Mouse (Mus musculus) liver, adult 2 months (tissue): ENCODE results near the gene Ankrd23. TPM values are rescaled to one million over a fixed set of nuclear protein-coding genes. Genes with fewer than 3 reads are reported as not detected.

Experiments used
- DNase-seq: peaks from one replicate; pipeline ENCODE4 v3.0.0-alpha.2; 2011; ENCODE audit warnings: low read depth, low spot score; ENCODE audit errors: extremely low read depth
- H3K27ac ChIP-seq: fragments of 200-500 bp; replicated peaks from 2 replicates; pipeline ENCODE4 v1.5.1; 2012; ENCODE audit warnings: low read depth, mild to moderate bottlenecking, control low read depth, inconsistent platforms, low read length; ENCODE audit not compliant: insufficient read depth
- H3K27me3 ChIP-seq: fragments of 200-500 bp; 2 replicates; pipeline ENCODE4 v1.6.1; 2012; ENCODE audit warnings: mild to moderate bottlenecking, moderate library complexity, low read length, inconsistent platforms; ENCODE audit not compliant: control insufficient read depth, insufficient read depth
- H3K36me3 ChIP-seq: fragments of 200-500 bp; 2 replicates; pipeline ENCODE4 v1.6.1; 2012; ENCODE audit warnings: low read length, inconsistent platforms; ENCODE audit not compliant: control insufficient read depth, insufficient read depth
- H3K4me1 ChIP-seq: fragments of 200-500 bp; 2 replicates; pipeline ENCODE4 v1.6.1; 2011; ENCODE audit warnings: low read length; ENCODE audit not compliant: control insufficient read depth, insufficient read depth
- H3K4me3 ChIP-seq: fragments of 200-500 bp; 2 replicates; pipeline ENCODE4 v1.5.1; 2011; ENCODE audit warnings: low read depth, mild to moderate bottlenecking, control low read depth, low read length, moderate library complexity; ENCODE audit not compliant: insufficient read depth
- H3K79me2 ChIP-seq: fragments of 200-500 bp; 2 replicates; pipeline ENCODE4 v1.6.1; 2012; ENCODE audit warnings: inconsistent platforms, mild to moderate bottlenecking, low read length, moderate library complexity; ENCODE audit not compliant: control insufficient read depth, insufficient read depth
- H3K9ac ChIP-seq: fragments of 200-500 bp; 2 replicates; pipeline ENCODE4 v1.6.1; 2012; ENCODE audit warnings: low read depth, mild to moderate bottlenecking, control low read depth, inconsistent platforms, low read length
- CTCF ChIP-seq: fragments of 200-500 bp; IDR thresholded peaks from 2 replicates; pipeline ENCODE4 v1.5.1; 2011; ENCODE audit warnings: low read depth, low read length, control low read depth
- POLR2A ChIP-seq: fragments of 200-500 bp; IDR thresholded peaks from 2 replicates; pipeline ENCODE4 v1.6.1; 2011; ENCODE audit warnings: low read length, control low read depth; ENCODE audit not compliant: insufficient read depth; ENCODE audit errors: extremely low read depth
- WGBS: fragments of 180-500 bp; shearing (Covaris S2); methylation state at CpG from one replicate; pipeline ENCODE4 v1.1.7; 2018; 5-methylcytosine and 5-hydroxymethylcytosine counted together
- polyA plus RNA-seq: library from polyadenylated mRNA; depleted of rRNA; stranded (reverse); fragments of >200 nt; gene quantifications from 2 replicates; pipeline ENCODE4 v1.2.3, GENCODE M21; 2012
- total RNA-seq: library from RNA; depleted of rRNA; stranded (reverse); fragments of >200 nt; gene quantifications from 2 replicates; pipeline ENCODE4 v1.2.3, GENCODE M21; 2014

The Ankrd23 gene
- total and polyA plus RNA-seq, 2 experiments, result 1.8 to 5.1 TPM

GRCm38 (mm10) chr1:36545845-36546600, 9.3 kb upstream of the Ankrd23 start:
- TF ChIP-seq CTCF (no peak), POLR2A (no peak)
- 81% methylated on average over 19 of the region's 19 CpGs for WGBS
- no peak for DNase-seq
- Histone ChIP-seq H3K79me2 (peaks cover 6% of the 10 kb centered on the region; the same call in 1 of the 2 replicates), H3K36me3 (no peaks in the 10 kb centered on the region), H3K4me3 (no peak overlapping the region), H3K9ac (peak overlapping the region; percentile 76), H3K27ac (no peak overlapping the region), H3K27me3 (no peaks in the 10 kb centered on the region), H3K4me1 (peaks cover 5% of the 10 kb centered on the region)

GRCm38 (mm10) chr1:36545382-36545781, 8.7 kb upstream of the Ankrd23 start:
- H3K27ac ChIP-seq, result no peak overlapping the region
- TF ChIP-seq CTCF (no peak), POLR2A (no peak)

GRCm38 (mm10) chr1:36542925-36543324, 6.2 kb upstream of the Ankrd23 start:
- Histone ChIP-seq H3K4me1 (peaks cover 14% of the 10 kb centered on the region), H3K27ac (no peak overlapping the region), H3K79me2 (peaks cover 6% of the 10 kb centered on the region; the same call in 1 of the 2 replicates), H3K27me3 (no peaks in the 10 kb centered on the region), H3K36me3 (no peaks in the 10 kb centered on the region), H3K9ac (no peak overlapping the region), H3K4me3 (no peak overlapping the region)
- no peak for TF ChIP-seq POLR2A
- TF ChIP-seq CTCF, result no peak
- no peak for DNase-seq
- 90% methylated on average over 9 of the region's 9 CpGs for WGBS

More at GRCm38 (mm10) chr1:36545382-36545781, 8.7 kb upstream of the Ankrd23 start:
- no peak overlapping the region for H3K4me3 ChIP-seq
- H3K36me3 ChIP-seq, result no peaks in the 10 kb centered on the region
- peak; percentile 32 for DNase-seq
- 39% methylated on average over 2 of the region's 2 CpGs for WGBS
- peaks cover 6% of the 10 kb centered on the region; the same call in 1 of the 2 replicates for H3K79me2 ChIP-seq
- no peaks in the 10 kb centered on the region for H3K27me3 ChIP-seq
- peaks cover 5% of the 10 kb centered on the region for H3K4me1 ChIP-seq
- H3K9ac ChIP-seq, result no peak overlapping the region

- Histone ChIP-seq H3K9ac (no peak overlapping the region), H3K27me3 (no peaks in the 10 kb centered on the region), H3K4me3 (no peak overlapping the region), H3K27ac (no peak overlapping the region), H3K36me3 (no peaks in the 10 kb centered on the region), H3K4me1 (peaks cover 14% of the 10 kb centered on the region), H3K79me2 (peaks cover 6% of the 10 kb centered on the region; the same call in 1 of the 2 replicates)
- no peak for DNase-seq
- WGBS, result 97% methylated on average over 16 of the region's 16 CpGs
- TF ChIP-seq CTCF, result no peak
- TF ChIP-seq POLR2A, result no peak
These were observed 5.2 kb upstream of the Ankrd23 start for GRCm38 (mm10) chr1:36541844-36542243.

- H3K4me3 ChIP-seq, result no peak overlapping the region
- no peak for DNase-seq
- no peaks in the 10 kb centered on the region for H3K36me3 ChIP-seq
- TF ChIP-seq POLR2A, result no peak
- TF ChIP-seq CTCF, result no peak
- 81% methylated on average over 12 of the region's 12 CpGs for WGBS
- no peaks in the 10 kb centered on the region for H3K79me2 ChIP-seq
- H3K4me1 ChIP-seq, result peaks cover 21% of the 10 kb centered on the region
- no peak overlapping the region for H3K27ac ChIP-seq
- no peaks in the 10 kb centered on the region for H3K27me3 ChIP-seq
- H3K9ac ChIP-seq, result no peak overlapping the region
These were observed 4.1 kb upstream of the Ankrd23 start for GRCm38 (mm10) chr1:36540807-36541206.

GRCm38 (mm10) chr1:36540132-36540531, 3.4 kb upstream of the Ankrd23 start:
- no peak overlapping the region for H3K27ac ChIP-seq
- H3K9ac ChIP-seq, result no peak overlapping the region
- no peaks in the 10 kb centered on the region for H3K27me3 ChIP-seq
- no peak overlapping the region for H3K4me3 ChIP-seq
- no peak for DNase-seq
- no peaks in the 10 kb centered on the region for H3K79me2 ChIP-seq
- TF ChIP-seq CTCF (no peak), POLR2A (no peak)
- H3K4me1 ChIP-seq, result peaks cover 22% of the 10 kb centered on the region
- H3K36me3 ChIP-seq, result no peaks in the 10 kb centered on the region
- 93% methylated on average over 11 of the region's 11 CpGs for WGBS
